Mouse (Mus musculus): ENCODE data around the gene Vps18. TPM values are rescaled to one million over a fixed set of nuclear protein-coding genes. Genes with fewer than 3 reads are reported as not detected.
A peak's percentile ranks its signal among the peaks of the same experiment; 100 is the strongest.

Gene Vps18
- total and polyA plus RNA-seq, 3 experiments: 9.0 to 33.3 (median 21.2) TPM

- Histone ChIP-seq H3K27me3 (ENCODE audit: insufficient read depth, low read length) (peaks cover 42% of the 10 kb centered on the region), H3K4me1 (ENCODE audit: insufficient read depth, low read depth, low read length) (peaks cover 21% of the 10 kb centered on the region), H3K4me3 (ENCODE audit: low read depth, low read length) (no peak overlapping the region), H3K36me3 (replicated peaks) (no peaks in the 10 kb centered on the region), H3K9me3 (replicated peaks) (no peaks in the 10 kb centered on the region; the same call in 1 of the 2 replicates)
- DNase-seq (ENCODE audit: low spot score) (no peak), ATAC-seq (ENCODE audit: extremely low read depth, insufficient number of reproducible peaks, low FRiP score, poor library complexity, severe bottlenecking) (no peak)
- TF ChIP-seq GATA1 (IDR thresholded peaks at IDR 0.05; ENCODE audit: borderline replicate concordance, low read length): no peak
- TF ChIP-seq CTCF (IDR thresholded peaks at IDR 0.05; ENCODE audit: low read depth, low read length): no peak
- no peak for TF ChIP-seq POLR2AphosphoS5 (IDR thresholded peaks at IDR 0.05; ENCODE audit: insufficient replicate concordance, low read depth, low read length)
Measured at GRCm38 (mm10) chr2:119312380-119312958, 23.9 kb downstream of the Vps18 start.

GRCm38 (mm10) chr2:119313780-119314479 is 25.4 kb downstream of the Vps18 start:
- H3K9me3 ChIP-seq (replicated peaks): no peaks in the 10 kb centered on the region; the same call in 1 of the 2 replicates
- peaks cover 29% of the 10 kb centered on the region for H3K4me1 ChIP-seq (ENCODE audit: insufficient read depth, low read depth, low read length)
- ATAC-seq (ENCODE audit: extremely low read depth, insufficient number of reproducible peaks, low FRiP score, poor library complexity, severe bottlenecking) (no peak), DNase-seq (ENCODE audit: low spot score) (no peak)
- H3K36me3 ChIP-seq (replicated peaks): no peaks in the 10 kb centered on the region
- no peak for TF ChIP-seq GATA1 (IDR thresholded peaks at IDR 0.05; ENCODE audit: borderline replicate concordance, low read length)
- TF ChIP-seq TAL1 (conservative IDR thresholded peaks at IDR 0.05; ENCODE audit: low read depth, low read length): no peak
- TF ChIP-seq GATA2 (IDR thresholded peaks at IDR 0.05; ENCODE audit: borderline replicate concordance, low read depth, low read length): no peak
- TF ChIP-seq CTCF (IDR thresholded peaks at IDR 0.05; ENCODE audit: low read depth, low read length): no peak
- no peak for TF ChIP-seq POLR2AphosphoS5 (IDR thresholded peaks at IDR 0.05; ENCODE audit: insufficient replicate concordance, low read depth, low read length)
- no peak overlapping the region for H3K4me3 ChIP-seq (ENCODE audit: low read depth, low read length)
- H3K27me3 ChIP-seq (ENCODE audit: insufficient read depth, low read length): peaks cover 42% of the 10 kb centered on the region

GRCm38 (mm10) chr2:119314742-119315310 is 26.3 kb downstream of the Vps18 start:
- DNase-seq (ENCODE audit: low spot score) (no peak), ATAC-seq (ENCODE audit: extremely low read depth, insufficient number of reproducible peaks, low FRiP score, poor library complexity, severe bottlenecking) (no peak)
- Histone ChIP-seq H3K9me3 (replicated peaks) (no peaks in the 10 kb centered on the region; the same call in 1 of the 2 replicates), H3K36me3 (replicated peaks) (no peaks in the 10 kb centered on the region), H3K4me1 (ENCODE audit: insufficient read depth, low read depth, low read length) (peaks cover 31% of the 10 kb centered on the region), H3K27me3 (ENCODE audit: insufficient read depth, low read length) (peaks cover 42% of the 10 kb centered on the region), H3K4me3 (ENCODE audit: low read depth, low read length) (no peak overlapping the region)
- TF ChIP-seq CTCF (IDR thresholded peaks at IDR 0.05; ENCODE audit: low read depth, low read length) (no peak), TAL1 (conservative IDR thresholded peaks at IDR 0.05; ENCODE audit: low read depth, low read length) (no peak), POLR2AphosphoS5 (IDR thresholded peaks at IDR 0.05; ENCODE audit: insufficient replicate concordance, low read depth, low read length) (no peak), GATA2 (IDR thresholded peaks at IDR 0.05; ENCODE audit: borderline replicate concordance, low read depth, low read length) (no peak), GATA1 (IDR thresholded peaks at IDR 0.05; ENCODE audit: borderline replicate concordance, low read length) (no peak)

- TF ChIP-seq CTCF (IDR thresholded peaks at IDR 0.05; ENCODE audit: low read depth, low read length) (no peak), GATA2 (IDR thresholded peaks at IDR 0.05; ENCODE audit: borderline replicate concordance, low read depth, low read length) (no peak), GATA1 (IDR thresholded peaks at IDR 0.05; ENCODE audit: borderline replicate concordance, low read length) (no peak), TAL1 (conservative IDR thresholded peaks at IDR 0.05; ENCODE audit: low read depth, low read length) (no peak), POLR2AphosphoS5 (IDR thresholded peaks at IDR 0.05; ENCODE audit: insufficient replicate concordance, low read depth, low read length) (no peak)
- Histone ChIP-seq H3K9me3 (replicated peaks) (peaks cover 3% of the 10 kb centered on the region), H3K27me3 (ENCODE audit: insufficient read depth, low read length) (peaks cover 45% of the 10 kb centered on the region), H3K36me3 (replicated peaks) (no peaks in the 10 kb centered on the region), H3K4me1 (ENCODE audit: insufficient read depth, low read depth, low read length) (peaks cover 60% of the 10 kb centered on the region), H3K4me3 (ENCODE audit: low read depth, low read length) (no peak overlapping the region)
- no peak for DNase-seq (ENCODE audit: low spot score)
- ATAC-seq (ENCODE audit: extremely low read depth, insufficient number of reproducible peaks, low FRiP score, poor library complexity, severe bottlenecking): no peak
Measured at GRCm38 (mm10) chr2:119318043-119318710, 29.6 kb downstream of the Vps18 start.

- DNase-seq (ENCODE audit: low spot score) (no peak), ATAC-seq (ENCODE audit: extremely low read depth, insufficient number of reproducible peaks, low FRiP score, poor library complexity, severe bottlenecking) (0 out of 2 replicates have a peak, but pooled peaks have one; percentile 9)
- Histone ChIP-seq H3K4me1 (ENCODE audit: insufficient read depth, low read depth, low read length) (peaks cover 68% of the 10 kb centered on the region), H3K4me3 (ENCODE audit: low read depth, low read length) (peak overlapping the region; percentile 2; the same call in 1 of the 2 replicates), H3K36me3 (replicated peaks) (no peaks in the 10 kb centered on the region), H3K27me3 (ENCODE audit: insufficient read depth, low read length) (peaks cover 42% of the 10 kb centered on the region), H3K9me3 (replicated peaks) (peaks cover 3% of the 10 kb centered on the region)
- TF ChIP-seq POLR2AphosphoS5 (IDR thresholded peaks at IDR 0.05; ENCODE audit: insufficient replicate concordance, low read depth, low read length): no peak
- TF ChIP-seq GATA1 (IDR thresholded peaks at IDR 0.05; ENCODE audit: borderline replicate concordance, low read length): no peak
- no peak for TF ChIP-seq CTCF (IDR thresholded peaks at IDR 0.05; ENCODE audit: low read depth, low read length)
- TF ChIP-seq GATA2 (IDR thresholded peaks at IDR 0.05; ENCODE audit: borderline replicate concordance, low read depth, low read length): no peak
- peak; percentile 74 for TF ChIP-seq TAL1 (conservative IDR thresholded peaks at IDR 0.05; ENCODE audit: low read depth, low read length)
Measured at GRCm38 (mm10) chr2:119320571-119320970, 32.0 kb downstream of the Vps18 start.

Measured in G1E (cell line).